Mouse (Mus musculus): Measurements from ENCODE around the gene Rassf8. TPM values are rescaled to one million over a fixed set of nuclear protein-coding genes. Genes with fewer than 3 reads are reported as not detected.

The Rassf8 gene
- total RNA-seq, 2 experiments from 2014 or later: 48.4 to 55.5 TPM

DNA sequence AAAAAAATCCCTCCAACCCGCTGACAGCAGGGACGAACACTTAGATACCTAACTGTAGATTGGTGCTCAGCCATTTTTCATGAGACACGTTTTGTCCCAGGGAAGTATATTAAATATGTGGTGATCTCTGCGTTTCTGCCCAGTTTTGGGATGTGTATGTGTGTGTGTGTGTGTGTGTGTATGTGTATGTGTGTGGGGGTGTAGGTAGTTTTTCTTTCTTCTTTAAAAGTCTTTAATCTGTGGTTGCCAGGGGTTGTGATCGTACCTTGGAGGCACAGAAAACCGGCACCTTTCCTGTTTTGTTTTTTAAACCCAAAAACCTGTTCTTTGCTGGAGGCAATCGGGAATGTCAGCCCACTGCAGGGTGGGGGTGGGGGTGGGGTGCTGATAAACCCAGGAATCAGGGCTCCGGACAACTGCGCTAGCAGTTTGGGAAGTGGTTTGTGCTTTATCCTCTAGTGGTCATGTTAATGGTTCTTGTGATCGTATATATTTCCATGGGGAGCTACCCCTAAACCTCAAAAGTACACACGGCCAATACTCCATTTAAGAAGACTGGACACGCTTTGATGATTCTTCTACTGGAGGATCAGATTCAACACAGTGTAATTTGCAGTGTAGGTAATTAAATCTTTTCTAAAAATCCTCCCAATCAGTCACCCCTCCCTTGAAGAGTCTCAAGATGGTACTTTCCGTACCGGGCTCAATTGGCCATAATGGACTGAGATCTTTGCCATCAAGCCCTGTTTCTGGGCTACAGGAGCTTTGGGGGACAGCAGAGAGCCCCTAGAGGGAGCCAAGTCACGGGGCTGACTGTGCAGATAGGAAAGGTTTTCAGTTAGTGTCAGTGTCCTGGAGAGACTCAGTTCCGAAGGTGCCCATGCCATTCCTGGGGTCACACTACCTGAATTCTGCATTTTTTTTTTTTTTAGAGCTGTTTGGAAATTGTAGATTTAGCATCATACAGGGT, 1.4 kb downstream of the Rassf8 start:
- peak in 1 of 2 experiments; percentile 51 for DNase-seq

DNA sequence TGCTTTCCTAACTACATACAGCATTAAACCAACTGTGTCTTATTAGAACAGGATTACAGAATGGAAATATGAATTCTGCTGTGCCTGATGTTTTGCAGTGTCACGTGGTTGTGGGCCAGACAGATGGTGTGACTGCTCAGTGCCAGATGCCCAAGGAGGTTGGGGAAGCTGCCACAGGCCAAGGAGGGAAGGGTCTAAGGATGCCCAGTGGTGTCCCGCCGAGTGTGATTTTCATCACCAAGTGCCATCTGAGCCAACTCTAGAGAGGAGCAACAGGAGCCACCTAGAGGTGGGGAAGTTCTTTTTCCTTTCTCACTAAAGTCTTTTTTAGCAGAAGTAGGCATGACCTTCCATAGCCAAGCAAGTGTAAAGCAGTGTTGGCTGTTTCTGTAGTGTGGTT, 3.8 kb downstream of the Rassf8 start:
- peak in 1 of 2 experiments; percentile 6 for DNase-seq

- DNase-seq: no peak
These were observed 6.7 kb downstream of the Rassf8 start for GRCm38 (mm10) chr6:145753296-145753695.

GRCm38 (mm10) chr6:145754416-145754815, 7.9 kb downstream of the Rassf8 start:
- no peak for DNase-seq

DNA sequence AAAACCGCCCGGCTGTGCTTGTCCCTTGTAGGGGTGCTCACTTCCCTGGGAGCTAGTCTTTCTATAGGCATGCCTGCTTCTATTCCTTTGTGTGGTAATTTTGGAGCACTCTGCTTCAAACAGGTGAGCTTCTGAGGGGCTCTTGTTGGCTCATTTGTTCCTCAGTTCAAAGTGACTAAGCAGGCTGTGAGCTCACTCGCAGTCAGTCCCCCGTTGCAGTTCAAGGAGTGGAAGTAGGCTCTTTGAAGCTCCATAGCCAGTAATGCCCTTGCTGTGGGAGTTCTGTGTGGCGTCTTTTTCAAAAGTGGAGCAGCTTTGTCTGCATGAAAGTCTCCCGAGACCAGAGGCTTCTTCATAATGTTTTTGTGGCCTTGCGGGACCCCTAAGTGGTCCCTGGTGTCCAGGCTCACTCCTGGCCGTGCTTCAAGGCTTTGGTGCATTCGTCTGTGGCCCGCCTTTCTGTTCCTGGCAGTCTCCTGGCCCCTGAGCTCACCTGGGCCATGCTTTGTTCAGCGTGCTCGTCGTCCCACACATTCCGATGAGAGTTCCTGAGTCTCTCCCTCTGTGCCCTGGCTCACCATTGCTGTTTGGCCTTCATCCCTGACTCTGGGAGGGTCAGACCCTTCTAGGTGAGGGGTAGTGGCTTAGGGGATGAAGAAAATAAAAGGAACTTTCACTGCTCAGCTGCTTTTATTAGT, 9.5 kb downstream of the Rassf8 start:
- no peak for DNase-seq

- no peak for DNase-seq
These were observed 10.1 kb downstream of the Rassf8 start for GRCm38 (mm10) chr6:145756640-145757005.

- DNase-seq: no peak
These were observed 10.8 kb downstream of the Rassf8 start for GRCm38 (mm10) chr6:145757346-145757745.

DNA sequence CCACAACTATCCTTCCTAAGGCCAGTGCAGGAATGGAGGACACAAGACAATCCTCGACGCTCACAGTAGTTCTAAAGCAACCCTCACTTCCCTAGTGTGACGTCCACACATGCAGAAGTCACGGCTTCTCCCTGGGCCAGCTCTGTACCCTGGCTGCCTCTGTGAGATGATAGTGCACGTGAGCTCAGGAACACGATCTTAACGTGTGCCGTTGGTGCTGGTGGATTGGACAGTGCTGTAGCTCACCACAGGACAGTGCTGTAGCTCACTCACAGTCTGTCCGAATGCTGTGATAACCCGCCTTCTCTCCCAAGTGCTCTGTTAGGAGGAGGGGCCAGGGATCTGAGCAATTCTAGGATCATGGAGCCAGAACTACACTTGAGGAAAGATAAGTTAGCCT, 12.1 kb downstream of the Rassf8 start:
- DNase-seq: no peak

DNA sequence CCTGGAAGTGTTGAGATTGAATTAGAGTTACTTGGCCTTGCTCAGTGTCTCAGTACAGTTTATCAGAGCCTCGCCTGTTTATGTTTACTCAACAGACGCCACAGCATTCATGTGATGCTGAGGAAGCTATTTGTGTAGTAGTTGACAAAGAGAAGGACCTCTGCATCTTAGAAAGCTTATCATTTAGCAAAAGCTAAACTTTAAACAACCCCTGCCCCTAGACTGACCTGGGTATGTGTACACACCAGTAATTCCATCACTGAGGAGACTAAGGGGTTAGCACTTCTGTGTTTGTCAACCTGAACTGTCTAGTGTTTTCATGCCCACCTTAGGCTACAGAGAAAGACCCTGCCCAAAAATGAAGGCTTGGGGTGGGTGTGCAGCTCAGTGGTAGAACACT, 12.9 kb downstream of the Rassf8 start:
- DNase-seq: no peak

DNA sequence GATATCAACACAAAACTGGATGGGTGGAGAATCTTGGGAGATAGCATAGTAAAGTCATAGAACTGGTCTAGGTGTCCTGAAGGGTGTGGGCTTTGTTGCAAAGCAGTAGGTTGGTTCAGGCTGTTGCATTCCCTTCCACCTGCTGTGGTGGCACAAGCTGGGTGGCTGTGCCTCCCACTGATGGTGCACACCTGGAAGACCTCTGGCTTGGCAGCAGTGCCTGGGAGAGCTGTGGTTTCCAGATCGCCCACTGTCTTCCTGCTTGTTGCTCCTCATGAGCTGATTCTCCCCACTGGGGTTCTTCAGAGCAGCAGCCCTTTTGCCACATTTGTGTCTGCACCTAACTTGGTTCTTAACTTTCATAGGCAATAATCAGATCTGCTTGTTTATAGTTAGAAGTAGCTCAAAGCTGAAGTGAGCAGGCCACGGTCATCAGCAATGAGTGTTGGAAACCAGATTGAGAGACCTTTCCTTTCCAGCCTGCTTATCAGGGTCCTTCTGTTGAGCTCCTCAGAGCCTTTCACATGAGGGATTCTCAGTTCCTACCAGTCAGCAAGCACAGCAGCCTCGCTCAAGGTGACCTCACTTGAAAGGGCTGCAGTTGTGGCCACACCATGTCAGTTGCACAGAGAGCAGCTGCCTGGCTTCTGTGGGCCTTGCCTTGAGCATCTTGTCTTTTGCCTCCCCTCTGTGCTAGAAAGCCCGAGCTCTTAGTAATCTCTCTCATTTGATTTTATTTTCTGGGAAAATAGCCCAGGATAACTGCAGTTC, 13.9 kb downstream of the Rassf8 start:
- no peak for DNase-seq

DNA sequence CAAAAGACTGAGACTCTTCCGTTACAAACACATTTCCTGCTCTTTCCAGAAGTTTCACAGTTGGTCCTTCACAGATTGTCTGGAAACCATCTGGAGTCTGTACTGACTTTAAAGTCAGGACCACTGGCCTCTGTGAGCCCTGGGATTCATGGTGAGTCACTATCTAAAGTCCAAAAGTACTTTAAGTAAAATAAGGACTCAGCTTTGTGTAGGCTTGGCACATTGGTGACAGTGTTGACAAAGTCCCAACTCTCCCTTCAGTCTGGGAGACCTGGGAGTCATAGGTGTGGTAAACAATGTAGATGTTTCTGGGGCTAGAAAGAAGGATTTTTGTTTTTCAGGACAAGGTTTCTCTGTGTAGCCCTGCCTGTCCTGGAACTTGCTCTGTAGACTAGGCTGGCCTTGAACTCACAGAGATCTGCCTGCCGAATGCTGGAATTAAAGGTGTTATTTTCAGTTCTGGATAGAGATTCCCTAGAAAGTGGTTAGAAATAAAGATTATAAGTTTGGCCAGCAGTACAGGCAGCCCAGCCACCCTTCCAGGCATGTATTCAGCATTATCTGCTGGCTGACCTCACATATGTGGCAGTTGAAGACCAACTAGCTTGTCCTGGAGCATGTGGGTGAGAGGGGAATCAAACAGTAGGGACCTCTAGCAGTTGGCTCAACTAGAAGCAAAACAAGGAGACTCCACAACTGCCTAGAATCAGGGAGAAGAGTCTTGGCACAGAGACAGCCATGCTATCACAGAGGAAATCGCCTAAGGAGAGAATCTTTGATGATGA, 14.8 kb downstream of the Rassf8 start:
- DNase-seq: peak in 1 of 2 experiments; percentile 17

GRCm38 (mm10) chr6:145762016-145762415, 15.5 kb downstream of the Rassf8 start:
- peak in 1 of 2 experiments; percentile 2 for DNase-seq

- DNase-seq: no peak
These were observed 16.5 kb downstream of the Rassf8 start for GRCm38 (mm10) chr6:145763051-145763450.

DNA sequence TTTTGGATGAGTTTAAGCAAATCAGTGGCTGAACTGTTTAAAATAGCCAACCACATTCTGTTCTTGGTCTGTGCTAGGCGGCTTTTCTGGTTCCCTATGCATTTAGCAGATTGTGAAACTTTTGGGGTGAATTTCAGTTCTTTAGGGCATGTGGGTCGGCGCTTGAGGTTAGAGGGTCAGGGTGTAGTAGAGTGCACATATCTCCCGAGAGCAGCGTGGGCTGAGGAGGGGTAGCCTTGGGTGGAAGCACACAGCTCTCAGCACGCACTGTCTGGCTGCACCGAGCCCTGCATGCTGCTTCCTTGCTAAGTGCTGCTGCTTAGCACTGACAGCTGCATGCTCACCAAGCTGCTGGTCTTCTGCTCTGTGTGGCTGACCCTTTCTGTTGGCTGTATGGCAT, 18.5 kb downstream of the Rassf8 start:
- DNase-seq: peak in 1 of 2 experiments; percentile 14

DNA sequence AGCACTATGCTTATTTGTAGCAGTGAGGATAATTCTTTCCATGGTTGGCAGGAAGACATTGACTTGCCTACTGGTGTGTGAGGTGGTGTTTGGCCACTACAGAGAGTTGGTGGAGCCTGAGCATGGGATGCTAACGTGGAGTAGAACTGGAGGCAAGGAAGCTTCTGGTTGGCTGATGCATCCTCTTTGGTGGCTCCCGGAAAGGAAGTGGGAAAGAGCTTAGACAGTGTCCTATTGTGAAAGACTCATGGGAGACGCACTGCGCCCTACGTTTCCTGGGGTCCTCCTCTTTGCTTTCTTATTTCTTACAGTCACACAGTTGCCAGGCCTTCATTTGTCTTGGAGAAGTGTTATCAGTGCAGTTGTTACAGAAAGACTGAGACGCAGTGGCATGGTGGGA, 20.4 kb downstream of the Rassf8 start:
- no peak for DNase-seq

- no peak for DNase-seq
These were observed 21.1 kb downstream of the Rassf8 start for GRCm38 (mm10) chr6:145767637-145768036.

DNA sequence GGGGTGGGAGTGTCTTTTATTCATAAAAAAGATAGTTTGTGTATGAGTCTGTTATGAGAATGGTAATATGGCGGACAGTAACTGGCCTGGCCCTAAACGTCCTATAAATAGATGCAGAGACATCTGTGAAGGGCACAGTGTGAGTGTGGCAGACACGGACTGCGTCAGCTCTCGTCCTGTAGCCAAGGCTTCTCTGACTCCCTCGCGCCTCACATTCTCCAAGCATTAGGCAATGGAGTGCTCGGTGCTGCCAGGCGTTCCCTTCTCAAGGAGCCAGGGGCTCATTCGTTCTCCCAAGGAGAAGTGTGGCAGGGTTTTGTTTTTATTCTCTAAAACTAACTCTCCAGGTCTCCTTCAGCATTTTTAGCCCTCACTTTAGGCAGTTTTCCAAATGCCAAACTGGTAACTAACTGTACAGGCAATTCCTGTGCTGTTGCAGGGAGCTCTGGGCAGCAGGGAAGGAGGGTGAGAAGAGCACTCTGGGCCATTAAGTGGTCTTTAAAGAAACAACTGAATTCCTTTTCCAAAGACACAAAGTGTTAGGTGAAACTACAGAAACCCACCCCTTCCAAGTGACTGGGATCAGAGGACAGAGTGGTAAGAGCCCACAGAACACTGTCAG, 22.2 kb downstream of the Rassf8 start:
- DNase-seq: peak; percentile 86 to 88

GRCm38 (mm10) chr6:145769855-145770254, 23.3 kb downstream of the Rassf8 start:
- DNase-seq: peak in 1 of 2 experiments; percentile 59

- DNase-seq: no peak
These were observed 23.9 kb downstream of the Rassf8 start for GRCm38 (mm10) chr6:145770272-145771000.

DNA sequence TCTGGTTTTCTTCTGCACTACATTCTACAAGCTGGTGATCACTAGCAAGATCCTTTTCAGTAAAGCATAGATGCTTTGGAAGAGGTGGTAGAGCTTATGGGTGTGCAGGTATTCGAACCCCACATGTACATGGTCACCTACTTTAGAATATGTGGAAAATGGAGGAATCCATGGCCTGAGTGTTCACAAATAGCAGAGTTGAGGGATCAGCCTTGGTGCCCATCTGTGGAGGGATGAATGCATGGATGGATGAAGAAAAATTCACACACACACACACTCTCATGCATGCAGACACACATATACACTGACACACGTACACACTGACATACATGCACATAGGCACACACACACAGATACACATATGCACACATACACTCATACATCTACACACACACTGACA, 27.9 kb downstream of the Rassf8 start:
- DNase-seq: no peak
